Mouse (Mus musculus): ENCODE measurements around the gene Rasal1. TPM values are rescaled to one million over a fixed set of nuclear protein-coding genes. Genes with fewer than 3 reads are reported as not detected.

Gene Rasal1
- polyA plus RNA-seq, 1 experiment from 2014 or later = 0.08 TPM

GRCm38 (mm10) chr5:120604839-120605238, 43.8 kb upstream of the Rasal1 start:
- DNase-seq (ENCODE audit: low spot score) (peak; percentile 88), ATAC-seq (ENCODE audit: low FRiP score, low TSS enrichment) (peak; percentile 61; the same call in 1 of the 2 replicates)
- Histone ChIP-seq H3K27me3 (ENCODE audit: control insufficient read depth, insufficient read depth, low read length) (no peaks in the 10 kb centered on the region), H3K4me3 (ENCODE audit: low read depth, low read length) (peak overlapping the region; percentile 22; the same call in 1 of the 2 replicates), H3K9ac (ENCODE audit: low read length) (no peak overlapping the region), H3K27ac (replicated peaks) (peak overlapping the region; percentile 61), H3K4me2 (replicated peaks; ENCODE audit: low read depth) (peak overlapping the region; percentile 56), H3K4me1 (replicated peaks; ENCODE audit: control insufficient read depth, insufficient read depth) (no peaks in the 10 kb centered on the region), H3K9me3 (ENCODE audit: control insufficient read depth, low read length) (no peaks in the 10 kb centered on the region), H3K36me3 (ENCODE audit: control insufficient read depth, insufficient read depth, low read length) (no peaks in the 10 kb centered on the region)
- 4% methylated on average over 6 of the region's 6 CpGs for WGBS
- peak; percentile 92 for TF ChIP-seq CTCF (IDR thresholded peaks at IDR 0.05; ENCODE audit: low read depth)
- TF ChIP-seq EP300 (optimal IDR thresholded peaks at IDR 0.05) = no peak

- no peaks in the 10 kb centered on the region for H3K9me3 ChIP-seq (ENCODE audit: control insufficient read depth, low read length)
- DNase-seq (ENCODE audit: low spot score) = peak; percentile 17
- H3K4me1 ChIP-seq (replicated peaks; ENCODE audit: control insufficient read depth, insufficient read depth) = no peaks in the 10 kb centered on the region
- H3K4me2 ChIP-seq (replicated peaks; ENCODE audit: low read depth) = peak overlapping the region; percentile 56
- H3K9ac ChIP-seq (ENCODE audit: low read length) = peak overlapping the region; percentile 3; the same call in 1 of the 2 replicates
- no peak for TF ChIP-seq CTCF (IDR thresholded peaks at IDR 0.05; ENCODE audit: low read depth)
- no peak for TF ChIP-seq EP300 (optimal IDR thresholded peaks at IDR 0.05)
- H3K4me3 ChIP-seq (ENCODE audit: low read depth, low read length) = peak overlapping the region; percentile 22
- ATAC-seq (ENCODE audit: low FRiP score, low TSS enrichment) = peak; percentile 30; the same call in 1 of the 2 replicates
- peak overlapping the region; percentile 61 for H3K27ac ChIP-seq (replicated peaks)
- H3K27me3 ChIP-seq (ENCODE audit: control insufficient read depth, insufficient read depth, low read length) = no peaks in the 10 kb centered on the region
- WGBS = 2% methylated on average over 10 of the region's 10 CpGs
- H3K36me3 ChIP-seq (ENCODE audit: control insufficient read depth, insufficient read depth, low read length) = no peaks in the 10 kb centered on the region
Measured at GRCm38 (mm10) chr5:120605241-120605661, 43.4 kb upstream of the Rasal1 start.

- Histone ChIP-seq H3K9ac (ENCODE audit: low read length) (no peak overlapping the region), H3K4me2 (replicated peaks; ENCODE audit: low read depth) (peak overlapping the region; percentile 56), H3K27me3 (ENCODE audit: control insufficient read depth, insufficient read depth, low read length) (no peaks in the 10 kb centered on the region), H3K27ac (replicated peaks) (no peak overlapping the region), H3K4me1 (replicated peaks; ENCODE audit: control insufficient read depth, insufficient read depth) (no peaks in the 10 kb centered on the region), H3K4me3 (ENCODE audit: low read depth, low read length) (peak overlapping the region; percentile 22), H3K9me3 (ENCODE audit: control insufficient read depth, low read length) (no peaks in the 10 kb centered on the region), H3K36me3 (ENCODE audit: control insufficient read depth, insufficient read depth, low read length) (no peaks in the 10 kb centered on the region)
- ATAC-seq (ENCODE audit: low FRiP score, low TSS enrichment) (peak; percentile 67; the same call in 1 of the 2 replicates), DNase-seq (ENCODE audit: low spot score) (peak; percentile 89)
- 4% methylated on average over 8 of the region's 8 CpGs for WGBS
- peak; percentile 94 for TF ChIP-seq CTCF (IDR thresholded peaks at IDR 0.05; ENCODE audit: low read depth)
- TF ChIP-seq EP300 (optimal IDR thresholded peaks at IDR 0.05) = no peak
Measured at GRCm38 (mm10) chr5:120605688-120606087, 42.9 kb upstream of the Rasal1 start.

- Histone ChIP-seq H3K27ac (replicated peaks) (no peak overlapping the region), H3K4me1 (replicated peaks; ENCODE audit: control insufficient read depth, insufficient read depth) (peaks cover 4% of the 10 kb centered on the region), H3K9ac (ENCODE audit: low read length) (no peak overlapping the region), H3K4me3 (ENCODE audit: low read depth, low read length) (no peak overlapping the region), H3K27me3 (ENCODE audit: control insufficient read depth, insufficient read depth, low read length) (no peaks in the 10 kb centered on the region), H3K4me2 (replicated peaks; ENCODE audit: low read depth) (no peak overlapping the region), H3K9me3 (ENCODE audit: control insufficient read depth, low read length) (no peaks in the 10 kb centered on the region), H3K36me3 (ENCODE audit: control insufficient read depth, insufficient read depth, low read length) (no peaks in the 10 kb centered on the region)
- peak; percentile 13 for DNase-seq (ENCODE audit: low spot score)
- ATAC-seq (ENCODE audit: low FRiP score, low TSS enrichment) = no peak
- no peak for TF ChIP-seq EP300 (optimal IDR thresholded peaks at IDR 0.05)
- no peak for TF ChIP-seq CTCF (IDR thresholded peaks at IDR 0.05; ENCODE audit: low read depth)
- WGBS = 73% methylated on average over 25 of the region's 25 CpGs
Measured at GRCm38 (mm10) chr5:120606590-120607200, 41.9 kb upstream of the Rasal1 start.

DNA sequence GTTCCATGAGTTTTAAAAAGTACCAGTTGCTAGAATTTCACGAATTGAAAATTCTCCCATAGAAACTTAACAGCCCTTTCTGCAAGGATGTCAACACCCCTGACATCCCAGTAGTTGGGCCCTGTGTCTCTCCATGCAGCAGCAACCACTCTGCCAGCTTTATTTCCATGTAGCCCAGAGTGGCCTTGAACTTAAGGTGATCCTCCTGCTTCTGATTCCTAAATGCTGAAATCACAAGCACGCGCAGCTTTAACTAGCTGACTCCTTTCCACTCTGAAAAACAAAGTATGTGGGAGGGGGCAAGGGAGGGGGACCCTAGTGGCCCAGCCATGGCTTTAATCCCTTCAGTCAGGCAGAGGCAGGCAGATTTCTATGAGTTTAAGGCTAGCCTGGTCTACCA, 41.3 kb upstream of the Rasal1 start:
- no peak overlapping the region for H3K27ac ChIP-seq (replicated peaks)
- DNase-seq (ENCODE audit: low spot score) = no peak
- 77% methylated on average over 3 of the region's 3 CpGs for WGBS
- no peak overlapping the region for H3K9ac ChIP-seq (ENCODE audit: low read length)
- peaks cover 4% of the 10 kb centered on the region for H3K4me1 ChIP-seq (replicated peaks; ENCODE audit: control insufficient read depth, insufficient read depth)
- H3K9me3 ChIP-seq (ENCODE audit: control insufficient read depth, low read length) = no peaks in the 10 kb centered on the region
- no peaks in the 10 kb centered on the region for H3K27me3 ChIP-seq (ENCODE audit: control insufficient read depth, insufficient read depth, low read length)
- TF ChIP-seq EP300 (optimal IDR thresholded peaks at IDR 0.05) (no peak), CTCF (IDR thresholded peaks at IDR 0.05; ENCODE audit: low read depth) (no peak)
- H3K36me3 ChIP-seq (ENCODE audit: control insufficient read depth, insufficient read depth, low read length) = no peaks in the 10 kb centered on the region
- ATAC-seq (ENCODE audit: low FRiP score, low TSS enrichment) = no peak
- H3K4me2 ChIP-seq (replicated peaks; ENCODE audit: low read depth) = no peak overlapping the region
- no peak overlapping the region for H3K4me3 ChIP-seq (ENCODE audit: low read depth, low read length)

GRCm38 (mm10) chr5:120609246-120609775, 39.3 kb upstream of the Rasal1 start:
- ATAC-seq (ENCODE audit: low FRiP score, low TSS enrichment) = no peak
- no peak overlapping the region for H3K9ac ChIP-seq (ENCODE audit: low read length)
- no peaks in the 10 kb centered on the region for H3K9me3 ChIP-seq (ENCODE audit: control insufficient read depth, low read length)
- 75% methylated on average over 16 of the region's 16 CpGs for WGBS
- no peaks in the 10 kb centered on the region for H3K36me3 ChIP-seq (ENCODE audit: control insufficient read depth, insufficient read depth, low read length)
- no peak for DNase-seq (ENCODE audit: low spot score)
- peaks cover 4% of the 10 kb centered on the region for H3K4me1 ChIP-seq (replicated peaks; ENCODE audit: control insufficient read depth, insufficient read depth)
- TF ChIP-seq EP300 (optimal IDR thresholded peaks at IDR 0.05) = no peak
- TF ChIP-seq CTCF (IDR thresholded peaks at IDR 0.05; ENCODE audit: low read depth) = no peak
- H3K27ac ChIP-seq (replicated peaks) = no peak overlapping the region
- no peaks in the 10 kb centered on the region for H3K27me3 ChIP-seq (ENCODE audit: control insufficient read depth, insufficient read depth, low read length)
- no peak overlapping the region for H3K4me2 ChIP-seq (replicated peaks; ENCODE audit: low read depth)
- H3K4me3 ChIP-seq (ENCODE audit: low read depth, low read length) = no peak overlapping the region

All from stomach, postnatal 0 days (tissue).